Mouse (Mus musculus) kidney, embryonic 15.5 days (tissue): ENCODE data around the gene Plch2. TPM values are rescaled to one million over a fixed set of nuclear protein-coding genes. Genes with fewer than 3 reads are reported as not detected.
A peak's percentile ranks its signal among the peaks of the same experiment; 100 is the strongest.

ENCODE experiments used
- ATAC-seq: fragments of 200-750 bp; cut with Nextera tagmentation; replicated peaks from 2 replicates; pipeline ENCODE4 v1.8.0; 2017; ENCODE audit warnings: moderate TSS enrichment; ENCODE audit not compliant: low FRiP score
- H3K27ac ChIP-seq: fragments of 300-500 bp; sonication (generic); 2 replicates; pipeline ENCODE4 v1.5.1; 2015; ENCODE audit warnings: mild to moderate bottlenecking, inconsistent platforms
- H3K27me3 ChIP-seq: fragments of 300-500 bp; sonication (generic); 2 replicates; pipeline ENCODE4 v1.6.1; 2015; ENCODE audit warnings: inconsistent platforms
- H3K36me3 ChIP-seq: fragments of 300-500 bp; sonication (generic); 2 replicates; pipeline ENCODE4 v1.6.1; 2015; ENCODE audit warnings: inconsistent platforms
- H3K4me1 ChIP-seq: fragments of 300-500 bp; sonication (generic); 2 replicates; pipeline ENCODE4 v1.6.1; 2015; ENCODE audit warnings: inconsistent platforms
- H3K4me2 ChIP-seq: fragments of 300-500 bp; sonication (generic); 2 replicates; pipeline ENCODE4 v1.6.1; 2015; ENCODE audit warnings: moderate library complexity, mild to moderate bottlenecking, inconsistent platforms
- H3K4me3 ChIP-seq: fragments of 300-500 bp; sonication (generic); replicated peaks from 2 replicates; pipeline ENCODE4 v1.5.1; 2015; ENCODE audit warnings: mild to moderate bottlenecking, inconsistent platforms
- H3K9ac ChIP-seq: fragments of 300-500 bp; sonication (generic); 2 replicates; pipeline ENCODE4 v1.6.1; 2015; ENCODE audit warnings: mild to moderate bottlenecking, inconsistent platforms
- H3K9me3 ChIP-seq: fragments of 300-500 bp; sonication (generic); replicated peaks from 2 replicates; pipeline ENCODE4 v1.6.1; 2016; ENCODE audit warnings: inconsistent platforms
- WGBS: fragments of 180-500 bp; shearing (Covaris S2); methylation state at CpG from one replicate; pipeline ENCODE4 v1.1.7; 2015; ENCODE audit warnings: mixed read lengths; 5-methylcytosine and 5-hydroxymethylcytosine counted together
- polyA plus RNA-seq: library from polyadenylated mRNA; unstranded; fragments of >200 nt; fragmentation: Nextera tagmentation; extraction: Ambion mirVana; gene quantifications from 2 replicates; pipeline ENCODE4 v1.2.1, GENCODE M21; 2015

Plch2 gene
- polyA plus RNA-seq, 1 experiment from 2014 or later = 2.6 TPM

- 52% methylated on average over 14 of the region's 14 CpGs for WGBS
- no peak for ATAC-seq
- Histone ChIP-seq H3K4me2 (no peak overlapping the region), H3K4me3 (no peak overlapping the region), H3K4me1 (peaks cover 25% of the 10 kb centered on the region), H3K9me3 (no peaks in the 10 kb centered on the region), H3K36me3 (no peaks in the 10 kb centered on the region), H3K9ac (no peak overlapping the region), H3K27ac (no peak overlapping the region), H3K27me3 (peaks cover 52% of the 10 kb centered on the region)
Observed at GRCm38 (mm10) chr4:154948066-154948939, 108.3 kb downstream of the Plch2 start.

- H3K4me3 ChIP-seq = peak overlapping the region; percentile 34
- H3K36me3 ChIP-seq = no peaks in the 10 kb centered on the region
- no peaks in the 10 kb centered on the region for H3K9me3 ChIP-seq
- peaks cover 35% of the 10 kb centered on the region for H3K27me3 ChIP-seq
- WGBS = 1% methylated on average over 8 of the region's 8 CpGs
- ATAC-seq = peak; percentile 91
- H3K9ac ChIP-seq = no peak overlapping the region; the same call in 1 of the 2 replicates
- peaks cover 15% of the 10 kb centered on the region for H3K4me1 ChIP-seq
- peak overlapping the region; percentile 66 for H3K4me2 ChIP-seq
- H3K27ac ChIP-seq = peak overlapping the region; percentile 68
Observed at GRCm38 (mm10) chr4:154946319-154946718, 110.3 kb downstream of the Plch2 start.

GRCm38 (mm10) chr4:154944121-154944590 lies 112.4 kb downstream of the Plch2 start:
- Histone ChIP-seq H3K4me2 (no peak overlapping the region), H3K4me3 (no peak overlapping the region), H3K9ac (no peak overlapping the region), H3K9me3 (no peaks in the 10 kb centered on the region), H3K36me3 (no peaks in the 10 kb centered on the region), H3K27me3 (peaks cover 15% of the 10 kb centered on the region), H3K27ac (no peak overlapping the region), H3K4me1 (peaks cover 15% of the 10 kb centered on the region)
- ATAC-seq = peak; percentile 84
- 22% methylated on average over 2 of the region's 2 CpGs for WGBS

GRCm38 (mm10) chr4:154943323-154944039 lies 113.1 kb downstream of the Plch2 start:
- peaks cover 8% of the 10 kb centered on the region for H3K27me3 ChIP-seq
- H3K27ac ChIP-seq = no peak overlapping the region
- no peak overlapping the region for H3K4me3 ChIP-seq
- H3K4me1 ChIP-seq = peaks cover 11% of the 10 kb centered on the region
- no peaks in the 10 kb centered on the region for H3K36me3 ChIP-seq
- no peak overlapping the region for H3K9ac ChIP-seq
- WGBS = 85% methylated on average over 6 of the region's 6 CpGs
- ATAC-seq = no peak
- no peak overlapping the region for H3K4me2 ChIP-seq
- no peaks in the 10 kb centered on the region for H3K9me3 ChIP-seq

DNA sequence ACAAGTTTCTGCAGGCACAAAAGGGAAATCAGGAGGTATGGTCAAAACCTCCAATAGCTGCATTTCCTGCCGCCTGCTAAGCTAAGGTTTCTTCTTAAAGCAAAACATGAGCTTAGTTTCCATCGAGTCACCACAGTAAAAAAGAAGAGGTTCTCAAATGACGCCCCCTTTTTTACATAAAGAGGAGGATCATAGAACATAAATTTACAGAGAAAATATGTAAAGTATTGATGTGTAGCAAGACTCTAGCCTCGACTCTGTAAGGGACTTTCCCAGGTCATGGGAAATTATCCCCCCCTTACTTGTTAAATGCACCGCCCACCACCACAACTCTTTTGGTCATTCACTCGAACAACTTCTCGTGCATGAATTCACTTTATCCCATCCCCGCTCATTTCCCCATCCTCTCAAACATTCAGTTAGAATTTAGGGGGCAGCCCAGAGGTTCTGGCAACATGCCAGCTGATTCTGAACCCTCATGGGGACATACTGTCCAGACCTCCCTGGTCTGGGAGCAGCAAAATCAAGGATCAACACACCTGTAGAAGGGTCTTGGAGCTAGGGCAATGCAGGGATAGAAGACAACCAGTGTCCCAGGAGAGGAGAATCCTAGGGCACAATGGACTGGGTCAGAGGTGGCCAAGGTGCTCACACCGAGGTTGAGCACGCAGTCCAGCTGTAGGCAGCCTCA lies 113.8 kb downstream of the Plch2 start:
- 0 out of 2 replicates have a peak, but pooled peaks cover 3% of the 10 kb centered on the region for H3K27me3 ChIP-seq
- H3K4me1 ChIP-seq = peaks cover 11% of the 10 kb centered on the region
- H3K9me3 ChIP-seq = no peaks in the 10 kb centered on the region
- H3K4me2 ChIP-seq = no peak overlapping the region
- no peak overlapping the region for H3K4me3 ChIP-seq
- WGBS = 75% methylated on average over 10 of the region's 10 CpGs
- H3K27ac ChIP-seq = no peak overlapping the region
- H3K36me3 ChIP-seq = no peaks in the 10 kb centered on the region
- ATAC-seq = no peak
- H3K9ac ChIP-seq = no peak overlapping the region

DNA sequence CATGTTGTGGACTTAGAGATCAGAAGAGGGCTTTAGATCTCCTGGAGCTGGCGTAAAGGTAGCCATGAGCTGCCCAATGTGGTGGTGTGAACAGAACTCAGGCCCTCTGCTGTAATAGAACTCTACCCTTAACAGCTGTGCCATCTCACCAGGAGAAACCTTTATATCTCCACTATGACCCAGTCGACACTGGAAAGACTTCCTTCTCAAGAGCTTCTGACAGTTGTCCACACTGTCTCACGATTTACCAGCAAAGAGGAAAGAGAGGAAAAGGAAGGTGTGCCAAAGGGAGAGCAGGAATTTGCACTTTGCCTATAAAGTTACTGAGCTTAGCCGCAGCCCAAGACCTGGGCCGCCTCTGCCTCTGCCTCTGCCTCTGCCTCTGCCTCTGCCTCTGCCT lies 114.8 kb downstream of the Plch2 start:
- Histone ChIP-seq H3K9ac (no peak overlapping the region), H3K4me2 (no peak overlapping the region), H3K27me3 (0 out of 2 replicates have a peak, but pooled peaks cover 3% of the 10 kb centered on the region), H3K36me3 (no peaks in the 10 kb centered on the region), H3K4me3 (no peak overlapping the region), H3K27ac (no peak overlapping the region), H3K4me1 (peaks cover 11% of the 10 kb centered on the region), H3K9me3 (no peaks in the 10 kb centered on the region)
- ATAC-seq = no peak
- 86% methylated on average over 5 of the region's 5 CpGs for WGBS

- H3K27me3 ChIP-seq = 0 out of 2 replicates have a peak, but pooled peaks cover 3% of the 10 kb centered on the region
- no peaks in the 10 kb centered on the region for H3K36me3 ChIP-seq
- H3K4me3 ChIP-seq = no peak overlapping the region
- H3K9me3 ChIP-seq = no peaks in the 10 kb centered on the region
- no peak overlapping the region for H3K27ac ChIP-seq
- no peaks in the 10 kb centered on the region for H3K4me1 ChIP-seq
- H3K4me2 ChIP-seq = no peak overlapping the region
- WGBS = 89% methylated on average over 2 of the region's 2 CpGs
- no peak for ATAC-seq
- H3K9ac ChIP-seq = no peak overlapping the region
Observed at GRCm38 (mm10) chr4:154940156-154940555, 116.4 kb downstream of the Plch2 start.

DNA sequence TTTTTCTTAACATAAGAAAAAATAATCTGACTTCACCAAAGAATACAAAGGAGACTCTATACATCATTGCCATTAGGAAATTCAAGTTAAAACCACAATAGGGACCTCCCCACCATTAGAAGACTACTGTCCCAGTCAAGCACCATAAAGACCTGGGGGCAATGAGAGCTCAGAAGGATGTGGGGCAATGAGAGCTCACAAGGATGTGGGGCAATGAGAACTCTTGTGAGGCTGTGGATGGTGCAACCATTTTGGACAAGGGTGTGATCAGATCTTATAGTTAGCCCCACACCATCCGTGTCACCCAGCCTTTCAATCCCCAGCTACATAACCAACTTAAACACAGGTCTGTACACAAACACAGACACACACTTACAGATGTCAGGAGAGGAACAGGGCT lies 118.8 kb downstream of the Plch2 start:
- Histone ChIP-seq H3K4me1 (peaks cover 4% of the 10 kb centered on the region; the same call in 1 of the 2 replicates), H3K4me3 (no peak overlapping the region), H3K9me3 (no peaks in the 10 kb centered on the region), H3K36me3 (no peaks in the 10 kb centered on the region), H3K27me3 (peaks cover 3% of the 10 kb centered on the region; the same call in 1 of the 2 replicates), H3K27ac (no peak overlapping the region), H3K9ac (no peak overlapping the region), H3K4me2 (no peak overlapping the region)
- no peak for ATAC-seq
- 71% methylated on average over 1 of the region's 1 CpGs for WGBS

DNA sequence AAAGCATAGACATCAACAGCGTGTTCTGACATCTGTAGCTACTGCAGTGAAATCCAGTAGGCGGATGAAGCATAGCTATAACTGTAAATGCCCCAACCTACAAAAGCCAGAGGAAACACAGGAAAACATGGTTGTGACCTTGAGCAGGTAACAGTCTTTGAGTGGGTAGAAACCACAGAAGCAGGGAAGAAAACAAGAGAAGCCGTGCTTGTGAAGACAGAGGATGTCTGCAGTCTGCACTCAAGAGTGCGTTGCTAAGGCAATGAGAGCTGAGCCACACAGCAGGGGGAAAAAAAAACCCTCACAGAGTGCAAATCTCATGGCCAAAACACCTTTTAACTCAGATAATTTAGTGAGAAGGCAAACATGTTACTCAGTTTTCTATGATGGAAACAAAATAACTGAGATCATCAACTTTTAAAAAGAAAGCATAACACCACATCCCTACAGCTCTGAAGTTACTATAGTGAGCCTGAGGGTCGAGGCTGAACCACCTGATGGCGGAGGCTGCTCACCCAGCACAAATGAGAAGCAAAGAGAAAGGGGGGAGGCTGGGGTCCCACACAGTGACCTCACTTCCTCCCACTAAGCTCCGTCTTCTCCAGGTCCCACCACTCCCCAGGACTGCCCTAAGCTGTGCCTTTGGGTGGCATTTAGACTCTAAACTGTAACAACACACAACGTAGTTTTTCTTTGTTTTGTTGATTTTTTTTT lies 119.9 kb downstream of the Plch2 start:
- H3K27ac ChIP-seq = no peak overlapping the region
- no peaks in the 10 kb centered on the region for H3K36me3 ChIP-seq
- no peak overlapping the region for H3K4me3 ChIP-seq
- no peak for ATAC-seq
- peaks cover 4% of the 10 kb centered on the region; the same call in 1 of the 2 replicates for H3K4me1 ChIP-seq
- H3K4me2 ChIP-seq = no peak overlapping the region
- peaks cover 1% of the 10 kb centered on the region; the same call in 1 of the 2 replicates for H3K27me3 ChIP-seq
- H3K9me3 ChIP-seq = no peaks in the 10 kb centered on the region
- no peak overlapping the region for H3K9ac ChIP-seq
- WGBS = 62% methylated on average over 8 of the region's 8 CpGs

DNA sequence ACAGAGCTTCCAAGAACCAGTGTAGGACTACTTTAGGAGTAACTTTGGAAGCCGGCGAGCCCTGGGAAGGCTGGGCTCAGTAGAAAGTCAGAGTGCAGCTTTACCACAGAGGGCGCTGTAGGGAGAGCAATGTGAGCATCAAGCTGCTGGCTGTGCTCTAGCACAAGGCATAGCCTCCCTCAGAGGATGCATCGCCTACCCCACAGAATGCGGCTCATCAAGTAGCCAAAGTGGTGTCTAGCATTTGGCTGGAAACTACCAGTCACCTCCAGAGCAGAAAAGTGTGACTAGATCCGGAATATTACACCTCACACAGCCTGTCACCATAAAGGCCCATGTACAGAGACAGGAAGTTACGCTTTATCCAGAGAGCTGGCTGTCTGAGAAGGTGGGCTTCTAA lies 120.8 kb downstream of the Plch2 start:
- H3K36me3 ChIP-seq = no peaks in the 10 kb centered on the region
- 78% methylated on average over 7 of the region's 7 CpGs for WGBS
- H3K9me3 ChIP-seq = no peaks in the 10 kb centered on the region

DNA sequence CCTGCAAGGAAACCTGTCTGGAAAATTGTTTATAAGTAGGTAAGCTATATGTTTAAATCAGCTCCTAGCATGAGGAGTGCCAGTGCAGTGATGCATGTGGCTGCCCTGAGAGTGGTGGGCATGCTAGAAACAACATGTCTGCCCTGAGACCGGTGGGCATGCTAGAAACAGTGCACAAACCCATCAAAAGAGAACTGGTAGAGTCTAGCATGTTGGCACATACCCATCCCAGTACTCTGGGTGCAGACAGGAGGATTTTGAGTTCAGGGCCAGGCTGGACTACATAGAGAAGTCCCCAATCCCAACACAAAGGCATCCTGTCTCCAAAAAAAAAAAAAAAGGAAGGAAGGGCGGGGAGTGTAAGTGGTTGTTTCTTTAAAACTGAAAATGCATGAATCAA lies 121.8 kb downstream of the Plch2 start:
- 85% methylated on average over 2 of the region's 2 CpGs for WGBS

More for the DNA sequence above, 120.8 kb downstream of the Plch2 start:
- ATAC-seq = no peak
- H3K9ac ChIP-seq = no peak overlapping the region
- H3K4me1 ChIP-seq = peaks cover 4% of the 10 kb centered on the region; the same call in 1 of the 2 replicates
- H3K27ac ChIP-seq = no peak overlapping the region
- no peaks in the 10 kb centered on the region; the same call in 1 of the 2 replicates for H3K27me3 ChIP-seq
- no peak overlapping the region for H3K4me3 ChIP-seq
- no peak overlapping the region for H3K4me2 ChIP-seq

More for the DNA sequence above, 121.8 kb downstream of the Plch2 start:
- no peak for ATAC-seq
- Histone ChIP-seq H3K27ac (no peak overlapping the region), H3K4me1 (peaks cover 4% of the 10 kb centered on the region; the same call in 1 of the 2 replicates), H3K9ac (no peak overlapping the region), H3K27me3 (no peaks in the 10 kb centered on the region; the same call in 1 of the 2 replicates), H3K4me3 (no peak overlapping the region), H3K9me3 (no peaks in the 10 kb centered on the region), H3K4me2 (no peak overlapping the region), H3K36me3 (no peaks in the 10 kb centered on the region)
